Mouse (Mus musculus) heart, embryonic 15.5 days (tissue): Measurements from ENCODE around the gene Hs1bp3. TPM values are rescaled to one million over a fixed set of nuclear protein-coding genes. Genes with fewer than 3 reads are reported as not detected.

Experiments used
- ATAC-seq: fragments of 200-750 bp; cut with Nextera tagmentation; replicated peaks from 2 replicates; pipeline ENCODE4 v1.8.0; 2017; ENCODE audit warnings: low read depth, moderate TSS enrichment; ENCODE audit not compliant: insufficient number of reproducible peaks, insufficient read depth, low FRiP score
- H3K27ac ChIP-seq: fragments of 300-500 bp; sonication (generic); 2 replicates; pipeline ENCODE4 v1.5.1; 2015; ENCODE audit warnings: mild to moderate bottlenecking, inconsistent platforms
- H3K27me3 ChIP-seq: fragments of 300-500 bp; sonication (generic); 2 replicates; pipeline ENCODE4 v1.6.1; 2015; ENCODE audit warnings: inconsistent platforms
- H3K36me3 ChIP-seq: fragments of 300-500 bp; sonication (generic); 2 replicates; pipeline ENCODE4 v1.6.1; 2015; ENCODE audit warnings: mild to moderate bottlenecking, inconsistent platforms
- H3K4me1 ChIP-seq: fragments of 300-500 bp; sonication (generic); replicated peaks from 2 replicates; pipeline ENCODE4 v1.6.1; 2015; ENCODE audit warnings: inconsistent platforms
- H3K4me2 ChIP-seq: fragments of 300-500 bp; sonication (generic); 2 replicates; pipeline ENCODE4 v1.6.1; 2015; ENCODE audit warnings: inconsistent platforms, mild to moderate bottlenecking, moderate library complexity
- H3K4me3 ChIP-seq: fragments of 300-500 bp; sonication (generic); 2 replicates; pipeline ENCODE4 v1.5.1; 2015; ENCODE audit warnings: mild to moderate bottlenecking, inconsistent platforms
- H3K9ac ChIP-seq: fragments of 300-500 bp; sonication (generic); 2 replicates; pipeline ENCODE4 v1.6.1; 2015; ENCODE audit warnings: mild to moderate bottlenecking, inconsistent platforms
- H3K9me3 ChIP-seq: fragments of 300-500 bp; sonication (generic); replicated peaks from 2 replicates; pipeline ENCODE4 v1.6.1; 2016; ENCODE audit warnings: inconsistent platforms
- WGBS: fragments of 180-500 bp; shearing (Covaris S2); methylation state at CpG from one replicate; pipeline ENCODE4 v1.1.7; 2015; ENCODE audit warnings: mixed read lengths; 5-methylcytosine and 5-hydroxymethylcytosine counted together
- polyA plus RNA-seq: library from polyadenylated mRNA; unstranded; fragments of >200 nt; fragmentation: Nextera tagmentation; extraction: Ambion mirVana; gene quantifications from 2 replicates; pipeline ENCODE4 v1.2.1, GENCODE M21; 2015

The Hs1bp3 gene
- polyA plus RNA-seq, result 12.1 and 16.5 TPM in 2 replicates

GRCm38 (mm10) chr12:8313270-8313771, at the start of gene Hs1bp3:
Gene Hs1bp3 (plus strand): TSS chr12:8313432.
- Histone ChIP-seq H3K9ac (peak within 1 kb of the TSS; percentile 72), H3K4me3 (peak within 1 kb of the TSS; percentile 66), H3K4me1 (peaks cover 12% of the 10 kb centered on the region), H3K36me3 (peaks cover 7% of the 10 kb centered on the region; the same call in 1 of the 2 replicates), H3K27me3 (peaks cover 22% of the 10 kb centered on the region), H3K27ac (no peak within 1 kb of the TSS), H3K9me3 (no peaks in the 10 kb centered on the region), H3K4me2 (peak within 1 kb of the TSS; percentile 77)
- peak; percentile 77 for ATAC-seq
- under 1% methylated on average over 38 of the region's 38 CpGs for WGBS

- no peak for ATAC-seq
- Histone ChIP-seq H3K27me3 (no peaks in the 10 kb centered on the region), H3K9ac (no peak overlapping the region), H3K9me3 (no peaks in the 10 kb centered on the region), H3K36me3 (no peaks in the 10 kb centered on the region), H3K27ac (no peak overlapping the region), H3K4me2 (no peak overlapping the region), H3K4me1 (0 out of 2 replicates have a peak, but pooled peaks cover 6% of the 10 kb centered on the region), H3K4me3 (no peak overlapping the region)
- 57% methylated on average over 7 of the region's 7 CpGs for WGBS
Measured at GRCm38 (mm10) chr12:8266311-8266710, 46.9 kb upstream of the Hs1bp3 start.

- no peak for ATAC-seq
- 86% methylated on average over 11 of the region's 11 CpGs for WGBS
Measured at GRCm38 (mm10) chr12:8269627-8270026, 43.6 kb upstream of the Hs1bp3 start.

GRCm38 (mm10) chr12:8271405-8271804, 41.8 kb upstream of the Hs1bp3 start:
- no peak overlapping the region for H3K4me2 ChIP-seq
- WGBS, result 60% methylated on average over 2 of the region's 2 CpGs
- ATAC-seq, result no peak
- H3K9ac ChIP-seq, result no peak overlapping the region
- H3K27me3 ChIP-seq, result no peaks in the 10 kb centered on the region
- H3K4me1 ChIP-seq, result peaks cover 6% of the 10 kb centered on the region; the same call in 1 of the 2 replicates
- H3K9me3 ChIP-seq, result no peaks in the 10 kb centered on the region
- H3K36me3 ChIP-seq, result no peaks in the 10 kb centered on the region
- no peak overlapping the region for H3K27ac ChIP-seq
- H3K4me3 ChIP-seq, result no peak overlapping the region

More at GRCm38 (mm10) chr12:8269627-8270026, 43.6 kb upstream of the Hs1bp3 start:
- Histone ChIP-seq H3K36me3 (no peaks in the 10 kb centered on the region), H3K27me3 (no peaks in the 10 kb centered on the region), H3K27ac (no peak overlapping the region), H3K9ac (no peak overlapping the region), H3K4me1 (peaks cover 6% of the 10 kb centered on the region; the same call in 1 of the 2 replicates), H3K4me3 (no peak overlapping the region), H3K4me2 (no peak overlapping the region), H3K9me3 (no peaks in the 10 kb centered on the region)

- 62% methylated on average over 6 of the region's 6 CpGs for WGBS
- Histone ChIP-seq H3K36me3 (no peaks in the 10 kb centered on the region), H3K27ac (no peak overlapping the region)
Measured at GRCm38 (mm10) chr12:8273471-8274171, 39.6 kb upstream of the Hs1bp3 start.

GRCm38 (mm10) chr12:8275424-8275823, 37.8 kb upstream of the Hs1bp3 start:
- Histone ChIP-seq H3K9me3 (no peaks in the 10 kb centered on the region), H3K9ac (no peak overlapping the region), H3K4me1 (peaks cover 12% of the 10 kb centered on the region), H3K4me2 (no peak overlapping the region), H3K27ac (no peak overlapping the region), H3K27me3 (no peaks in the 10 kb centered on the region), H3K4me3 (no peak overlapping the region), H3K36me3 (no peaks in the 10 kb centered on the region)
- WGBS, result 90% methylated on average over 4 of the region's 4 CpGs
- no peak for ATAC-seq

More at GRCm38 (mm10) chr12:8273471-8274171, 39.6 kb upstream of the Hs1bp3 start:
- H3K4me3 ChIP-seq, result no peak overlapping the region
- no peak for ATAC-seq
- no peaks in the 10 kb centered on the region for H3K9me3 ChIP-seq
- H3K4me1 ChIP-seq, result peaks cover 11% of the 10 kb centered on the region
- no peak overlapping the region for H3K4me2 ChIP-seq
- no peak overlapping the region for H3K9ac ChIP-seq
- H3K27me3 ChIP-seq, result no peaks in the 10 kb centered on the region

GRCm38 (mm10) chr12:8281225-8282017, 31.8 kb upstream of the Hs1bp3 start:
- H3K27ac ChIP-seq, result no peak overlapping the region
- no peak overlapping the region for H3K4me3 ChIP-seq
- 0 out of 2 replicates have a peak, but pooled peaks cover 5% of the 10 kb centered on the region for H3K36me3 ChIP-seq
- H3K9me3 ChIP-seq, result no peaks in the 10 kb centered on the region
- no peaks in the 10 kb centered on the region for H3K27me3 ChIP-seq
- ATAC-seq, result 0 out of 2 replicates have a peak, but pooled peaks have one; percentile 47
- no peak overlapping the region for H3K4me2 ChIP-seq
- WGBS, result 74% methylated on average over 15 of the region's 15 CpGs
- peaks cover 6% of the 10 kb centered on the region; the same call in 1 of the 2 replicates for H3K4me1 ChIP-seq
- H3K9ac ChIP-seq, result no peak overlapping the region

- Histone ChIP-seq H3K9me3 (no peaks in the 10 kb centered on the region), H3K27me3 (no peaks in the 10 kb centered on the region), H3K27ac (no peak overlapping the region), H3K4me2 (no peak overlapping the region), H3K9ac (no peak overlapping the region), H3K4me3 (no peak overlapping the region), H3K4me1 (no peaks in the 10 kb centered on the region), H3K36me3 (0 out of 2 replicates have a peak, but pooled peaks cover 5% of the 10 kb centered on the region)
- 71% methylated on average over 3 of the region's 3 CpGs for WGBS
- no peak for ATAC-seq
Measured at GRCm38 (mm10) chr12:8287970-8288369, 25.3 kb upstream of the Hs1bp3 start.

- no peak overlapping the region for H3K9ac ChIP-seq
- H3K4me3 ChIP-seq, result no peak overlapping the region
- no peak overlapping the region for H3K4me2 ChIP-seq
- H3K27me3 ChIP-seq, result no peaks in the 10 kb centered on the region
- H3K4me1 ChIP-seq, result no peaks in the 10 kb centered on the region
- H3K36me3 ChIP-seq, result 0 out of 2 replicates have a peak, but pooled peaks cover 5% of the 10 kb centered on the region
- no peaks in the 10 kb centered on the region for H3K9me3 ChIP-seq
- ATAC-seq, result no peak
- 86% methylated on average over 6 of the region's 6 CpGs for WGBS
- no peak overlapping the region for H3K27ac ChIP-seq
Measured at GRCm38 (mm10) chr12:8289099-8289498, 24.1 kb upstream of the Hs1bp3 start.

- Histone ChIP-seq H3K9ac (no peak overlapping the region), H3K36me3 (0 out of 2 replicates have a peak, but pooled peaks cover 5% of the 10 kb centered on the region), H3K4me1 (no peaks in the 10 kb centered on the region), H3K4me3 (no peak overlapping the region), H3K4me2 (no peak overlapping the region), H3K27me3 (peaks cover 1% of the 10 kb centered on the region; the same call in 1 of the 2 replicates), H3K27ac (no peak overlapping the region), H3K9me3 (no peaks in the 10 kb centered on the region)
- 87% methylated on average over 8 of the region's 8 CpGs for WGBS
- no peak for ATAC-seq
Measured at GRCm38 (mm10) chr12:8289499-8289898, 23.7 kb upstream of the Hs1bp3 start.

- no peak overlapping the region for H3K27ac ChIP-seq
- H3K27me3 ChIP-seq, result peaks cover 19% of the 10 kb centered on the region
- no peak for ATAC-seq
- no peaks in the 10 kb centered on the region for H3K36me3 ChIP-seq
- no peaks in the 10 kb centered on the region for H3K4me1 ChIP-seq
- 61% methylated on average over 15 of the region's 15 CpGs for WGBS
- no peak overlapping the region for H3K9ac ChIP-seq
- H3K9me3 ChIP-seq, result no peaks in the 10 kb centered on the region
- no peak overlapping the region for H3K4me2 ChIP-seq
- no peak overlapping the region for H3K4me3 ChIP-seq
Measured at GRCm38 (mm10) chr12:8291157-8291853, 21.9 kb upstream of the Hs1bp3 start.
